Mouse (Mus musculus): Measurements from ENCODE around the gene Rab4b. TPM values are rescaled to one million over a fixed set of nuclear protein-coding genes. Genes with fewer than 3 reads are reported as not detected.

Gene Rab4b
- 77.4 and 80.0 TPM in 2 replicates for polyA plus RNA-seq (2015; fragmentation: Nextera tagmentation; extraction: Ambion mirVana)

- Histone ChIP-seq H3K9me3 (replicated peaks) (no peaks in the 10 kb centered on the region), H3K4me3 (peak within 1 kb of the TSS; percentile 61), H3K4me1 (peaks cover 18% of the 10 kb centered on the region), H3K27me3 (no peaks in the 10 kb centered on the region), H3K36me3 (ENCODE audit: poor library complexity, severe bottlenecking) (peaks cover 29% of the 10 kb centered on the region), H3K4me2 (peak within 1 kb of the TSS; percentile 56), H3K27ac (peak within 1 kb of the TSS; percentile 85), H3K9ac (peak within 1 kb of the TSS; percentile 57)
- WGBS: under 1% methylated on average over 51 of the region's 53 CpGs
- peak; percentile 98 for ATAC-seq
Observed at GRCm38 (mm10) chr7:27178324-27179216, at the start of gene Rab4b. Gene Rab4b (minus strand): TSS chr7:27178896.

GRCm38 (mm10) chr7:27228281-27228821, 49.7 kb upstream of the Rab4b start, which contains the start of gene Itpkc:
Gene Itpkc (minus strand): TSS chr7:27228661.
- peaks cover 57% of the 10 kb centered on the region for H3K4me1 ChIP-seq
- H3K4me3 ChIP-seq: peak within 1 kb of the TSS; percentile 64
- peak within 1 kb of the TSS; percentile 78 for H3K27ac ChIP-seq
- H3K27me3 ChIP-seq: no peaks in the 10 kb centered on the region
- ATAC-seq: peak; percentile 85
- H3K36me3 ChIP-seq (ENCODE audit: poor library complexity, severe bottlenecking): no peaks in the 10 kb centered on the region
- no peaks in the 10 kb centered on the region for H3K9me3 ChIP-seq (replicated peaks)
- H3K4me2 ChIP-seq: peak within 1 kb of the TSS; percentile 93
- peak within 1 kb of the TSS; percentile 84 for H3K9ac ChIP-seq
- under 1% methylated on average over 49 of the region's 49 CpGs for WGBS

GRCm38 (mm10) chr7:27227676-27228075, 49.0 kb upstream of the Rab4b start:
- H3K27ac ChIP-seq: peak overlapping the region; percentile 78
- H3K9ac ChIP-seq: peak overlapping the region; percentile 84
- H3K36me3 ChIP-seq (ENCODE audit: poor library complexity, severe bottlenecking): peaks cover 1% of the 10 kb centered on the region; the same call in 1 of the 2 replicates
- WGBS: 5% methylated on average over 10 of the region's 10 CpGs
- H3K4me1 ChIP-seq: peaks cover 59% of the 10 kb centered on the region
- peak overlapping the region; percentile 64 for H3K4me3 ChIP-seq
- ATAC-seq: no peak
- H3K9me3 ChIP-seq (replicated peaks): no peaks in the 10 kb centered on the region
- peak overlapping the region; percentile 93 for H3K4me2 ChIP-seq
- no peaks in the 10 kb centered on the region for H3K27me3 ChIP-seq

- H3K9ac ChIP-seq: peak overlapping the region; percentile 84
- H3K27ac ChIP-seq: no peak overlapping the region
- no peak for ATAC-seq
- 28% methylated on average over 9 of the region's 9 CpGs for WGBS
- H3K4me1 ChIP-seq: peaks cover 56% of the 10 kb centered on the region
- peaks cover 5% of the 10 kb centered on the region for H3K36me3 ChIP-seq (ENCODE audit: poor library complexity, severe bottlenecking)
- H3K9me3 ChIP-seq (replicated peaks): no peaks in the 10 kb centered on the region
- peak overlapping the region; percentile 64 for H3K4me3 ChIP-seq
- H3K27me3 ChIP-seq: no peaks in the 10 kb centered on the region
- H3K4me2 ChIP-seq: peak overlapping the region; percentile 93
Observed at GRCm38 (mm10) chr7:27227276-27227675, 48.6 kb upstream of the Rab4b start.

- H3K4me2 ChIP-seq: peak overlapping the region; percentile 93
- no peak overlapping the region for H3K27ac ChIP-seq
- peak overlapping the region; percentile 64; the same call in 1 of the 2 replicates for H3K4me3 ChIP-seq
- peaks cover 6% of the 10 kb centered on the region for H3K36me3 ChIP-seq (ENCODE audit: poor library complexity, severe bottlenecking)
- H3K4me1 ChIP-seq: peaks cover 53% of the 10 kb centered on the region
- H3K27me3 ChIP-seq: no peaks in the 10 kb centered on the region
- H3K9me3 ChIP-seq (replicated peaks): no peaks in the 10 kb centered on the region
- no peak for ATAC-seq
- 77% methylated on average over 11 of the region's 11 CpGs for WGBS
- peak overlapping the region; percentile 84 for H3K9ac ChIP-seq
Observed at GRCm38 (mm10) chr7:27224877-27225575, 46.3 kb upstream of the Rab4b start.

GRCm38 (mm10) chr7:27222538-27222937, 43.8 kb upstream of the Rab4b start:
- ATAC-seq: no peak
- no peak overlapping the region for H3K27ac ChIP-seq
- H3K36me3 ChIP-seq (ENCODE audit: poor library complexity, severe bottlenecking): peaks cover 26% of the 10 kb centered on the region
- no peak overlapping the region for H3K4me3 ChIP-seq
- no peak overlapping the region for H3K9ac ChIP-seq
- no peak overlapping the region for H3K4me2 ChIP-seq
- no peaks in the 10 kb centered on the region for H3K9me3 ChIP-seq (replicated peaks)
- WGBS: 75% methylated on average over 1 of the region's 1 CpGs
- H3K27me3 ChIP-seq: no peaks in the 10 kb centered on the region
- H3K4me1 ChIP-seq: peaks cover 45% of the 10 kb centered on the region

- Histone ChIP-seq H3K9me3 (replicated peaks) (no peaks in the 10 kb centered on the region), H3K4me1 (peaks cover 39% of the 10 kb centered on the region), H3K4me2 (no peak overlapping the region), H3K27ac (no peak overlapping the region), H3K36me3 (ENCODE audit: poor library complexity, severe bottlenecking) (peaks cover 32% of the 10 kb centered on the region), H3K4me3 (no peak overlapping the region), H3K9ac (peak overlapping the region; percentile 40; the same call in 1 of the 2 replicates), H3K27me3 (no peaks in the 10 kb centered on the region)
- WGBS: 87% methylated on average over 6 of the region's 6 CpGs
- ATAC-seq: no peak
Observed at GRCm38 (mm10) chr7:27221939-27222338, 43.2 kb upstream of the Rab4b start.

GRCm38 (mm10) chr7:27219937-27220336, 41.2 kb upstream of the Rab4b start:
- ATAC-seq: no peak
- no peak overlapping the region for H3K27ac ChIP-seq
- 88% methylated on average over 11 of the region's 11 CpGs for WGBS
- H3K4me3 ChIP-seq: no peak overlapping the region
- no peak overlapping the region for H3K4me2 ChIP-seq
- H3K36me3 ChIP-seq (ENCODE audit: poor library complexity, severe bottlenecking): peaks cover 47% of the 10 kb centered on the region
- H3K9me3 ChIP-seq (replicated peaks): no peaks in the 10 kb centered on the region
- peaks cover 19% of the 10 kb centered on the region for H3K4me1 ChIP-seq
- H3K27me3 ChIP-seq: no peaks in the 10 kb centered on the region
- H3K9ac ChIP-seq: no peak overlapping the region

- H3K9me3 ChIP-seq (replicated peaks): no peaks in the 10 kb centered on the region
- no peak for ATAC-seq
- H3K4me2 ChIP-seq: no peak overlapping the region
- H3K9ac ChIP-seq: no peak overlapping the region
- 91% methylated on average over 7 of the region's 7 CpGs for WGBS
- H3K36me3 ChIP-seq (ENCODE audit: poor library complexity, severe bottlenecking): peaks cover 56% of the 10 kb centered on the region
- H3K4me1 ChIP-seq: peaks cover 6% of the 10 kb centered on the region
- H3K4me3 ChIP-seq: no peak overlapping the region
- H3K27ac ChIP-seq: no peak overlapping the region
- no peaks in the 10 kb centered on the region for H3K27me3 ChIP-seq
Observed at GRCm38 (mm10) chr7:27218586-27218985, 39.9 kb upstream of the Rab4b start.

GRCm38 (mm10) chr7:27212626-27213025, 33.9 kb upstream of the Rab4b start:
- H3K27me3 ChIP-seq: no peaks in the 10 kb centered on the region
- 95% methylated on average over 2 of the region's 2 CpGs for WGBS
- H3K9ac ChIP-seq: no peak overlapping the region
- H3K27ac ChIP-seq: no peak overlapping the region
- no peak overlapping the region for H3K4me3 ChIP-seq
- no peaks in the 10 kb centered on the region for H3K4me1 ChIP-seq
- no peak overlapping the region for H3K4me2 ChIP-seq
- no peaks in the 10 kb centered on the region for H3K9me3 ChIP-seq (replicated peaks)
- H3K36me3 ChIP-seq (ENCODE audit: poor library complexity, severe bottlenecking): peaks cover 88% of the 10 kb centered on the region
- no peak for ATAC-seq

GRCm38 (mm10) chr7:27203730-27204449, 25.2 kb upstream of the Rab4b start:
- Histone ChIP-seq H3K27ac (no peak overlapping the region), H3K36me3 (ENCODE audit: poor library complexity, severe bottlenecking) (peaks cover 62% of the 10 kb centered on the region), H3K4me2 (no peak overlapping the region), H3K4me1 (no peaks in the 10 kb centered on the region), H3K4me3 (no peak overlapping the region), H3K9me3 (replicated peaks) (no peaks in the 10 kb centered on the region), H3K27me3 (no peaks in the 10 kb centered on the region), H3K9ac (no peak overlapping the region)
- ATAC-seq: no peak
- WGBS: 95% methylated on average over 8 of the region's 8 CpGs

Data from forebrain, embryonic 13.5 days (tissue).